Mouse (Mus musculus) kidney, embryonic 14.5 days (tissue): ENCODE results near the gene Acaca. TPM values are rescaled to one million over a fixed set of nuclear protein-coding genes. Genes with fewer than 3 reads are reported as not detected.

Experiments used
- ATAC-seq: fragments of 200-750 bp; cut with Nextera tagmentation; 2 replicates; pipeline ENCODE4 v1.8.0; 2017; ENCODE audit warnings: moderate number of reproducible peaks, mild to moderate bottlenecking, moderate TSS enrichment, moderate library complexity; ENCODE audit not compliant: low FRiP score, low TSS enrichment
- H3K27ac ChIP-seq: fragments of 300-500 bp; sonication (generic); 2 replicates; pipeline ENCODE4 v1.5.1; 2014; ENCODE audit warnings: low read depth, mild to moderate bottlenecking, low read length, moderate library complexity, mixed read lengths
- H3K27me3 ChIP-seq: fragments of 300-500 bp; sonication (generic); 2 replicates; pipeline ENCODE4 v1.6.1; 2014; ENCODE audit warnings: mild to moderate bottlenecking, low read length; ENCODE audit not compliant: control insufficient read depth, insufficient read depth
- H3K36me3 ChIP-seq: fragments of 300-500 bp; sonication (generic); 2 replicates; pipeline ENCODE4 v1.6.1; 2014; ENCODE audit warnings: low read length, mixed read lengths; ENCODE audit not compliant: control insufficient read depth, insufficient read depth
- H3K4me1 ChIP-seq: fragments of 300-500 bp; sonication (generic); 2 replicates; pipeline ENCODE4 v1.6.1; 2014; ENCODE audit warnings: low read length, mixed read lengths; ENCODE audit not compliant: control insufficient read depth, insufficient read depth
- H3K4me2 ChIP-seq: fragments of 300-500 bp; sonication (generic); replicated peaks from 2 replicates; pipeline ENCODE4 v1.6.1; 2014; ENCODE audit warnings: low read depth, mild to moderate bottlenecking, low read length
- H3K4me3 ChIP-seq: fragments of 300-500 bp; sonication (generic); 2 replicates; pipeline ENCODE4 v1.5.1; 2014; ENCODE audit warnings: mild to moderate bottlenecking, low read length
- H3K9ac ChIP-seq: fragments of 300-500 bp; sonication (generic); 2 replicates; pipeline ENCODE4 v1.6.1; 2014; ENCODE audit warnings: low read depth, mild to moderate bottlenecking, low read length, moderate library complexity
- H3K9me3 ChIP-seq: fragments of 300-500 bp; sonication (generic); 2 replicates; pipeline ENCODE4 v1.6.1; 2016; ENCODE audit warnings: low read length; ENCODE audit not compliant: control insufficient read depth
- WGBS: fragments of 180-500 bp; shearing (Covaris S2); extraction: QIAGEN DNeasy Blood & Tissue Kit; methylation state at CpG from one replicate; pipeline ENCODE4 v1.1.7; 2014; 5-methylcytosine and 5-hydroxymethylcytosine counted together
- polyA plus RNA-seq: library from polyadenylated mRNA; unstranded; fragments of >200 nt; fragmentation: Nextera tagmentation; extraction: Ambion mirVana; gene quantifications from 2 replicates; pipeline ENCODE4 v1.2.1, GENCODE M21; 2014

Acaca gene
- polyA plus RNA-seq, 1 experiment from 2014 or later = 18.1 TPM

DNA sequence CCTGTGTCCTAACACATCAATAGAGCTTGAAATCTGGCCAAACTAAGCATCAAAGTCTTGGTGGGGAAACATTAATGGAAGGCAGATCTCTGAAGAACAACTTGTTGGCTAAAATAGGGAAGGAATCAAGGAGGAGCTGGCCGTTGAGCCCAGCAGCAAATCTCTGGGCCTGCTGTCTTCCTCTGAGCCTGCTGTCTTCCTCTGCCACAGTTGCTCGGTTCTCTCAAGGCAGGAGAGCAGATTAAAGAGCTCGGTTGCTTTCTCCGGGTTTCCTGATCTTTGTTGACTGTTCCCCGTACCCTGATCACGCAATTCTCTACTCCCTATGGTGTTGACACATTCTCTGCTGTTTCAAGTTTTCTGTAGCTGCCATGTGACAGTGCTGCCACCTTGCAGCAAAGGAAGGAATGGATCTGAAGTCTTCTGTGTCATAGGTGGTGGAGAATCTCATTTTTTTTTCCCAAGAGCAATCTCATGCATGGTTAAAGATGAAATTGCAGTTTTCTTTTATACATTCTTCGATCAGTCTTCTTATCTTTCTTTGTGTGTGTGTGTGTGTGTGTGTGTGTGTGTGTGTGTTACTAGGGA, 39.3 kb downstream of the Acaca start:
- H3K4me3 ChIP-seq = no peak overlapping the region
- no peak overlapping the region for H3K4me2 ChIP-seq
- H3K9ac ChIP-seq = no peak overlapping the region
- WGBS = 24% methylated on average over 7 of the region's 7 CpGs
- no peak for ATAC-seq
- H3K4me1 ChIP-seq = no peaks in the 10 kb centered on the region
- H3K9me3 ChIP-seq = no peaks in the 10 kb centered on the region
- H3K27me3 ChIP-seq = no peaks in the 10 kb centered on the region
- H3K36me3 ChIP-seq = no peaks in the 10 kb centered on the region
- no peak overlapping the region for H3K27ac ChIP-seq

DNA sequence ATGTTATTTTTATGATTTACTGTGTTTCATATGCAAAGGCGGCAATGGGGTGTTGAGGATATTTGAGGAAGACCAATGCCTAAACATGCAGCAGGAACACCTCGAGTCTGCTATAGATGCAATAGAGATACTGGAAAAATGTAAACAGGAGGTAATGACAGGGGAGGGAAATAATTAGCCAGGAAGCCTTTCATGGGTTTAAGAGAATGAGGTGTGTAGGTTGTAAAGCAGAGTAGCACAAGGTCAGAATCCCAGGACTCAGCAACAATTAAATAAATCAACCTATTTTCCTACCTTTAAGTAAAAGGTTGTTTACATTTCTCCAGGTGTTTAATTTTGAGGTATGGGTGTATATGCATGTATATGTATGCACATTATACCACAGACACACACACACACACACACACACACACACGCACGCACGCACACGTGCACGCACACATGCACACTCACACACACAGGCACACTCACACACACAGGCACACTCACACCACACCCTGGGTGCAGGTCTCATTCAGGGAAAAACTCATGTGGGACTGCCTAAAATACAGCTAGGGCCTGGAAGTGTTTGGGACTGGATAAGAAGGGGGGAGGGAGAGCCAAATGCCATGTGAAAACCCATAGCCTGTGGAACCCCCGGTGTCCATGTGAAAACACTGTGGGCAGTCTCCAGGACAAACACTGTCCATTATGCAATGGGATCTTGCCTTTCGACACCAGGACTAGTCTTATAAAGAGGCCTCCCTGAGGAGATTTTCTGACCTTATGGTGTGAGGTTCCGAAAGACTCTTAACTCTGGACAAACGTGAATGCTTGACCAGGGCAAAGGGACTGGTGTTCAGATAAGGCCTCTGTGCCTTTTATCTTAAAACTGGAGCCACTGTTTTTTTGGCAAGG, 43.3 kb downstream of the Acaca start:
- H3K4me3 ChIP-seq = no peak overlapping the region
- H3K27me3 ChIP-seq = no peaks in the 10 kb centered on the region
- no peak overlapping the region for H3K9ac ChIP-seq
- no peak overlapping the region for H3K27ac ChIP-seq
- H3K9me3 ChIP-seq = no peaks in the 10 kb centered on the region
- H3K4me2 ChIP-seq = no peak overlapping the region
- no peak for ATAC-seq
- WGBS = 71% methylated on average over 11 of the region's 11 CpGs
- H3K4me1 ChIP-seq = no peaks in the 10 kb centered on the region
- no peaks in the 10 kb centered on the region for H3K36me3 ChIP-seq

DNA sequence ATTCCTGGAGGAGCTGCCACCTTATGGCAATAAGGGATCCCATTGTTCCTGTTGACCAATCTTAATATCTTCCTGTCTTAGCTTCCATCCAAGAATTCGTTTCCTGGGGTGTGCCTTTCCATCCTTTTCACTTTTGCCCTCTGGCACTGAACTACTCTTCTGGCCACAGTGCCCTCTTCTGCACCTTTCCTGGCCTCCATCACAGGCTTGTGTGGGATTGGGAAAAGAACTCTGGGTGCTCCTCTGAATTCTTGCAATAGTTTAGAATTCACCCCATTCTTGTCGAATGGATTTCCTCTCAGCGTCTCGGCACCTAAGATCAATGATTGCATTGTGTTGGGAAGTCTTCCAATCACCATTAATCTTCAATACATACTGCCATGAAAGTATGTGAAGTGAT, 49.1 kb downstream of the Acaca start:
- 0 out of 2 replicates have a peak overlapping the region, but pooled peaks have one; percentile 60 for H3K9ac ChIP-seq
- H3K4me2 ChIP-seq = peak overlapping the region; percentile 60
- H3K27me3 ChIP-seq = no peaks in the 10 kb centered on the region
- no peaks in the 10 kb centered on the region for H3K9me3 ChIP-seq
- ATAC-seq = no peak
- WGBS = 32% methylated on average over 4 of the region's 4 CpGs
- peaks cover 14% of the 10 kb centered on the region for H3K4me1 ChIP-seq
- no peaks in the 10 kb centered on the region for H3K36me3 ChIP-seq
- H3K27ac ChIP-seq = no peak overlapping the region
- peak overlapping the region; percentile 62; the same call in 1 of the 2 replicates for H3K4me3 ChIP-seq

DNA sequence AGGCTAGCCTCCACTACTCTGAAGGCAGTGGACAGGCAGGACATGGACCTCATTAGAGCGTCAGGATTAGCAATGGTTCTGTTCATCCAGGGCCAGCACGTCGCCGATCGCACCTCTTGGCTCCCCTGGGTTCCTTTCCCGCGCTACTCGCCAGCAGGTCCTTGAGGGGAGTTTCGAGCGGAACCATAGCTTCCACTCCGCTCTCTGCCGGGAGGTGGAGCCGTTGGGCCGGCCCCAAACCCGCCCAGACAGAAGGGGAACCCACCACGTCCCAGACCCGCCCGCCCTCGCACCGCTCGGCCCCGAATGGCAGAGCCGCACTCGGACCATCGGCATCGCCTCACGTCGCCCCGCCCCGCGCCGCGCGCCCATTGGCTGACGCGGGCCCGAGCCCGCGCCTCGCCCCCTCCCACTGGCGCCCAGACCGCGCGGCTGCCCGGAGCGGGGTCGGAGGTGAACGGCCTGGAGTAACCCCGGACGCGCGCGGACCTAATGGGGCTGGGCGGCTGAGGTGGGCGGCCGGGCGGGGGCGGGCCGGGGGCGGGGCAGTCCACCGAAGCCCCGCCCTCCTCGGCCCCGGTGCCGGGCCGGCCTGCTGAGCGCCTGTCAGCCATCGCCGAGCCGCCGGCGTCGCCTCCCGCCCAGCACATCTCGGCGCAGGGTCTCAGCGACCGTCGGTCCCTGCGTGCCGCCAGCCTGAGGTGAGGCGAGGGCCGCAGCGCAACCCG, 49.9 kb downstream of the Acaca start:
- H3K4me3 ChIP-seq = peak overlapping the region; percentile 62
- no peaks in the 10 kb centered on the region for H3K9me3 ChIP-seq
- ATAC-seq = peak; percentile 98
- peak overlapping the region; percentile 83 for H3K27ac ChIP-seq
- H3K36me3 ChIP-seq = no peaks in the 10 kb centered on the region
- peaks cover 14% of the 10 kb centered on the region for H3K4me1 ChIP-seq
- WGBS = 0% methylated on average over 36 of the region's 85 CpGs
- peak overlapping the region; percentile 60 for H3K4me2 ChIP-seq
- H3K27me3 ChIP-seq = no peaks in the 10 kb centered on the region
- H3K9ac ChIP-seq = peak overlapping the region; percentile 70

DNA sequence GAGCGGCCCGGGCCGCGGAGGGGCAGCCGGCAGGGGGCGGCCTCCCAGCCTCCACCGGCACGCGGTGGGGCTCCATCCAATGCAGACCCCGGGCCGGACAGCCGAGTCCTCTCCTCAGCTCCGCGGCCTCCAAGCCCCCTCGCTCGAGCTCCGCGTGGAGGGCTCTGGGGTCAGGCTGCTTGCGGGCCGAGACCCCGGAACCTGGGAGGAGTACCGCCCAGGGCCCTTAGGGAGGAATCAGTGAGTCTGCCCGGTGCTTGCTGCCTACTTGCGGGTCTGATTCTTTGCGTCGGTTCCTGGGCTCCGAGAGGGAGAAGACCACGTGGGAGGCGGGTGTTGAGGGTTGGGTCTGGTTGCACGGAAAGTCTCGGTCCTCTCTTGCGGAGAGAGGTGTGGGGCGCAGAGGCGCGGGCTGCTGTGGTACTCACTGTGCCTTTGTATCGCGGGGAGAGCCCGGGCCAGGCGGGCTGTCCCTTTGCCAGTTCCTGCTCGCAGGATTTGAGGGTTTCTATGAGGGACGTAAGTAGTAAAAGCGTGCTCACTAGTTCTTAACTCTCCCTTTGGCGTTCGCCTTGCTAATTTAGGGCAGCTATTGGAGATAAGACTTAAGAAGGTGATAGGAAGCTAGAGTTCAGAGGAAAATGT, 50.6 kb downstream of the Acaca start:
- under 1% methylated on average over 43 of the region's 44 CpGs for WGBS
- peak overlapping the region; percentile 83 for H3K27ac ChIP-seq
- no peaks in the 10 kb centered on the region for H3K9me3 ChIP-seq
- peak overlapping the region; percentile 60 for H3K4me2 ChIP-seq
- peak; percentile 68 for ATAC-seq
- peaks cover 14% of the 10 kb centered on the region for H3K4me1 ChIP-seq
- H3K9ac ChIP-seq = peak overlapping the region; percentile 70
- no peaks in the 10 kb centered on the region for H3K36me3 ChIP-seq
- H3K4me3 ChIP-seq = peak overlapping the region; percentile 62
- H3K27me3 ChIP-seq = no peaks in the 10 kb centered on the region

DNA sequence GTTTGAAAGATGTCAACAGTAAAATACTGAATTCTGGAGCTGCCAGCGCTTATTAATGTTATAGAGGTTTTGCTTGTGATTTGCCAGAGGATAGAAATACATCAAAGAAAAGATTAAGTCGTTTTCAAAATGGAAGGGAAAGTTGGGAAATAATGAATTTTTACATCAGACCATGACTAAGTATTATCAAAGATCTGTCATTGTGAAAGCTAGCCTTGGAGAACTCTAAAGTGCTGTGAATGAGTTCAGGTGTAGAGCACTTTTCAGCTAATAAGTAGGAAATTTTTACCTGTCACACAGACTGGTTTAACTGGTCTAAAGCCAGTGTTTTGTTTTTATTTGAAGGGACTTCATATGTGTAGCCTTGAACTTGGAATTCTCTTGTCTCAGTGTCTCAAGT, 51.8 kb downstream of the Acaca start:
- H3K27me3 ChIP-seq = no peaks in the 10 kb centered on the region
- no peak overlapping the region for H3K27ac ChIP-seq
- H3K4me3 ChIP-seq = no peak overlapping the region
- no peak for ATAC-seq
- WGBS = 72% methylated on average over 2 of the region's 2 CpGs
- no peaks in the 10 kb centered on the region for H3K36me3 ChIP-seq
- no peaks in the 10 kb centered on the region for H3K9me3 ChIP-seq
- 0 out of 2 replicates have a peak overlapping the region, but pooled peaks have one; percentile 70 for H3K9ac ChIP-seq
- H3K4me2 ChIP-seq = peak overlapping the region; percentile 60
- peaks cover 14% of the 10 kb centered on the region for H3K4me1 ChIP-seq

DNA sequence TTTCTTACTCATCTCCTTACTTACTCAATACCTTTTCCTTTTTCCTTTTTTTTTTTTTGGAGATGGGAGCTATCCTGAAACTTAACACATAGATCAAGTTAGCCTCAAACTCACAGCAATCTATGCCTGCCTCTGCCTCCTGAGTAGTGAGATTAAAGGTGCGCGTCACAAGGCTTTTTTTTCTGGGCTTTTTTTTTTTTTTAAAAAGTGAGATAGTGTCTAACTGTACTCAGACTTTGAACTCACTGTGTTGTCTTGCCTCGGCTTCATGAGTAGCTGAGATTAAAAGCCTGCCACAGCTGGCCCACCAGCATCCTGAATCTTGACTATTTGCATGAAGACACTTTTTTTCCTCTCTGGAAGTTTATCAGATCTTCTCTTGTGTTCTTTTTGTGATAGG, 59.1 kb downstream of the Acaca start:
- H3K4me3 ChIP-seq = no peak overlapping the region
- 85% methylated on average over 3 of the region's 3 CpGs for WGBS
- H3K36me3 ChIP-seq = no peaks in the 10 kb centered on the region
- H3K9me3 ChIP-seq = no peaks in the 10 kb centered on the region
- 0 out of 2 replicates have a peak, but pooled peaks cover 5% of the 10 kb centered on the region for H3K4me1 ChIP-seq
- H3K27me3 ChIP-seq = no peaks in the 10 kb centered on the region
- H3K4me2 ChIP-seq = no peak overlapping the region
- ATAC-seq = no peak
- H3K27ac ChIP-seq = no peak overlapping the region
- no peak overlapping the region for H3K9ac ChIP-seq

DNA sequence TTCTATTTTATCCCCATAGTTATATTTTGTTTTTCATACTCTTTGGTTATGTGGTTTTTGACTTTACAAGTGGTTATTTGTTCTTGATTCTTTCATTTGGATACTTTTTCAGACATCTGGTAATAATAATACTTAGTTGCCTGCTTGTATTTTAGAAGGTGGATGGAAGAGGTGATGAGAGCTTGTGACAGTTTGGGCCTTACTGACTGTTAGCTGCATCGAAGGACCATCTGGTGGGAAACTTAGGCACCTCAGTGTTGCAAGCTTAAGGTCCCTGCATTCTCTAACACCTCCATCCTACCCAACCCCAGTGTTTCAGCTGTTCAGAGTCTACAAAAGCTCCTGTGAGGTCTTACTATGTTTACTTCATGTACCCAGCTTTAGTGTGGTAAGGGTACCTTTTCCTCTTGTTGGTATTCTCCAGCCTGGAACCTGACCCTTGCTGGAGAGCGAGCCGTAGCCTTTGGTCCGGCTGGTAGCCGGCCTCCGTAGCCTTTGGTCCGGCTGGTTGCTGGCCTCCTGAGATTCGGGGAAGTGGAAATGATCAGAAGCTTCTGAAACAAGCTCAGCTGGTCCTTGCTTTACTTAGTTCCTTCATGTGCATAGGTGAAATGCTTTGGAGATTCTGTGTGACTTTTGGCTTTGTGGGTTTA, 61.2 kb downstream of the Acaca start:
- Histone ChIP-seq H3K4me3 (no peak overlapping the region), H3K4me2 (no peak overlapping the region), H3K27me3 (no peaks in the 10 kb centered on the region), H3K27ac (no peak overlapping the region), H3K4me1 (0 out of 2 replicates have a peak, but pooled peaks cover 5% of the 10 kb centered on the region), H3K36me3 (no peaks in the 10 kb centered on the region), H3K9ac (no peak overlapping the region), H3K9me3 (no peaks in the 10 kb centered on the region)
- 83% methylated on average over 8 of the region's 8 CpGs for WGBS
- ATAC-seq = no peak
